Mouse (Mus musculus) limb, embryonic 10.5 days (tissue): ENCODE data around the gene Dock8. TPM values are rescaled to one million over a fixed set of nuclear protein-coding genes. Genes with fewer than 3 reads are reported as not detected.

Experiments used
- DNase-seq: peaks from one replicate; pipeline ENCODE4 v3.0.0-alpha.2; 2017; ENCODE audit warnings: low spot score
- H3K27ac ChIP-seq: fragments of 300-500 bp; sonication (generic); 2 replicates; pipeline ENCODE4 v1.5.1; 2016; ENCODE audit warnings: mild to moderate bottlenecking
- H3K27me3 ChIP-seq: fragments of 300-500 bp; sonication (generic); 2 replicates; pipeline ENCODE4 v1.6.1; 2016; ENCODE audit warnings: low read depth, mild to moderate bottlenecking; ENCODE audit not compliant: poor library complexity, severe bottlenecking
- H3K36me3 ChIP-seq: fragments of 300-500 bp; sonication (generic); 2 replicates; pipeline ENCODE4 v1.6.1; 2016; ENCODE audit warnings: mild to moderate bottlenecking, moderate library complexity
- H3K4me1 ChIP-seq: fragments of 300-500 bp; sonication (generic); 2 replicates; pipeline ENCODE4 v1.6.1; 2016
- H3K4me3 ChIP-seq: fragments of 300-500 bp; sonication (generic); 2 replicates; pipeline ENCODE4 v1.5.1; 2016; ENCODE audit warnings: mild to moderate bottlenecking, moderate library complexity
- H3K9me3 ChIP-seq: fragments of 300-500 bp; sonication (generic); replicated peaks from 2 replicates; pipeline ENCODE4 v1.6.1; 2016; ENCODE audit warnings: mild to moderate bottlenecking
- WGBS: fragments of 180-500 bp; shearing (Covaris S2); methylation state at CpG from one replicate; pipeline ENCODE4 v1.1.7; 2016; 5-methylcytosine and 5-hydroxymethylcytosine counted together
- polyA plus RNA-seq: library from polyadenylated mRNA; unstranded; fragments of >200 nt; fragmentation: Nextera tagmentation; extraction: Ambion mirVana; gene quantifications from 2 replicates; pipeline ENCODE4 v1.2.1, GENCODE M21; 2016

Gene Dock8
- polyA plus RNA-seq, 1 experiment from 2014 or later, result 1.2 TPM

DNA sequence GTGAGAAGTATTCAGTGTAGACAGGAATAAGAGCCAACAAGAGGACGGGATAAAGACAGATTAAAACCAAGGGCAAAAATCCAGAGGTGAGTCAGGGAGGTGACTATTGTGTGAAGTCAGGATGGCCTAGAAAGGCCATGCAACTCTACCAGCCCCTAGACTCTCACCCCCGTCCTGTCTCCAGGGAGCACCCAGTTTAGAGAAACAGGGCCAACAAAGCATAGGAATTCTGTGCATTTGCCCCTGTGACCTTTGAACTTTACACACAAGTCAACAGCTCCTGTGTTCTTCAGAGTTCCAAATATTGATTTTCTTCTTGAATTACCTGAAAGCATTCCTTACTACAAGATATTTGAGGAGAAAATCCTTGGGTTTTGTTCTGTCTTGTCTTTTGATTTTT is 117.6 kb downstream of the Dock8 start:
- no peak overlapping the region for H3K27ac ChIP-seq
- H3K4me3 ChIP-seq, result no peak overlapping the region
- no peaks in the 10 kb centered on the region for H3K36me3 ChIP-seq
- no peak for DNase-seq
- whole genome bisulfite sequencing, result 76% methylated on average over 2 of the region's 2 CpGs
- H3K4me1 ChIP-seq, result no peaks in the 10 kb centered on the region
- no peaks in the 10 kb centered on the region for H3K9me3 ChIP-seq
- no peaks in the 10 kb centered on the region for H3K27me3 ChIP-seq

DNA sequence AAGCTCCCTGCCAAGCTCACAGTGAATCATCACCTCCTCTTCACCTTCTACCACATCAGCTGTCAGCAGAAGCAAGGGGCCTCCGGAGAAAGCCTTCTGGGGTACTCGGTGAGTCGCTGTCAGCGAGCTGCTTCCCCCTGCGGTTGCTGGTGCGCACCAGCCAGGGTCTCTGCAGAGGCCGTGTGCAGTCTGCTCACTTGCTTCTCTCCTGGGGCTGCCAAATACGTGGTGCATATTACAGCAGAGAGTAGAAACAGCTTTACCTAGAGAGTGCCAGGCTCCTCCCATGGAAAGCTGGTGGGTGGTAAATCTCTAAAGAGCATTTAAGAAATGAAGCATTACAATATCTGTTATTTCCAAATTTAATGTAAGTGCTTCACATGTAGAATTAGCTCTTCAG is 123.1 kb downstream of the Dock8 start:
- no peak overlapping the region for H3K27ac ChIP-seq
- WGBS, result 65% methylated on average over 8 of the region's 8 CpGs

DNA sequence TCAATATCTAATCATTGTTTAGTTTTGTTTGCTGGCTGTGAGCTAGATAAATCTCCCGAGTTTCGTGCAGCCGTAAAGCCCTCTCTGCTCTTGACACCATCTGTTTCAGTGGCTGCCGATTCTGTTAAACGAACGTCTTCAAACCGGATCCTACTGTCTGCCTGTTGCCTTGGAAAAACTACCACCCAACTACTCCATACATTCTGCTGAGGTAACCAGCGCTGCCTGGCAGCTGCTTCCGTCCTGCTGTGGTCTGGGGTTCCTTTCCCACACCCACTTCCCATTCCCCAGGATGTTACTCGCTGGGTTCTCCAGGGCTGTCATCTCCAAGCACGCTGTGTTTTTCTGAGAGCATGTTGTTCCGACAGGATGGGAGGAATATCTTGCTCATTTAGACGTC is 123.7 kb downstream of the Dock8 start:
- WGBS, result 69% methylated on average over 13 of the region's 13 CpGs

More for the DNA sequence above, 123.1 kb downstream of the Dock8 start:
- Histone ChIP-seq H3K36me3 (no peaks in the 10 kb centered on the region), H3K4me3 (no peak overlapping the region), H3K9me3 (no peaks in the 10 kb centered on the region), H3K4me1 (no peaks in the 10 kb centered on the region; the same call in 1 of the 2 replicates), H3K27me3 (no peaks in the 10 kb centered on the region)
- no peak for DNase-seq

DNA sequence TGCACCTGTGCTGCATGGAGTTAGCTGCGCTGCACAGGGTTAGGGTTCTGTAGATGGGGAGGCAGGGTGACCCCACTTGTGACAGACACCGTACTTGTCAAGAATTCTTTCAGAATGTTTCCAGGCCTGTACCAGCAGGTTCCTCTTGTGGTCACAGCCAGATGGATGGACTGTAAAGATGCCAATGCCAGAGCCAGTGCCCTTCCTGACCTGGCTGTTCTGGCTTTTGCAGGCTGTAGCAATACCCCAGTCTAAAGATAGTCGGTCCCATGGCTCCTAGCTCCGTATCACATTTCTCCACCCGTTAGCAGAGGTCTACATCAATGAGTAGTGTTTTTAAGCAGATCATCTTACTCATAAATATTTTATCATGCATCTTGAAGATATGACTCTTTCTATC is 124.1 kb downstream of the Dock8 start:
- WGBS, result 90% methylated on average over 5 of the region's 5 CpGs
- H3K4me3 ChIP-seq, result no peak overlapping the region
- no peaks in the 10 kb centered on the region for H3K36me3 ChIP-seq

More for the DNA sequence above, 123.7 kb downstream of the Dock8 start:
- no peak overlapping the region for H3K4me3 ChIP-seq
- no peaks in the 10 kb centered on the region for H3K36me3 ChIP-seq
- no peak for DNase-seq
- no peak overlapping the region for H3K27ac ChIP-seq
- H3K27me3 ChIP-seq, result no peaks in the 10 kb centered on the region
- H3K4me1 ChIP-seq, result no peaks in the 10 kb centered on the region; the same call in 1 of the 2 replicates
- no peaks in the 10 kb centered on the region for H3K9me3 ChIP-seq

DNA sequence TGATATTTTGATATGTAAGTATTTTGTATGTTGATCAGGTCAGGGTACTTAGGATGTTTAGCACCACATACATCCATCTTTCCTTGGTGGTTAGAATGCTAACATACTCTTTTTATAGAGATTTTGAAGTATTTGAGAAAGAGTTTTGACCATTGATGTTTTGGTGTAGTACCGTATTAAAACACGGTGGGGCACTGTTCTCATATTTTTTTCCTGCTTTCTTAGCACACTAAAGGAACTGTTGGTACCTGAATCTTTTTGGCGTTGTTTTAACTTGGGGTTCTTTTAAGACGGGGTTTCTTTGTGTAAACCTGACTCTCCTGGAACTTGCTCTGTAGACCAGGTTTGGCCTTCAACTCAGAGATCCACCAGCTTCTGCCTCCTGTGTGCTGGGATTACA is 133.0 kb downstream of the Dock8 start:
- Histone ChIP-seq H3K9me3 (no peaks in the 10 kb centered on the region), H3K36me3 (no peaks in the 10 kb centered on the region), H3K27ac (no peak overlapping the region), H3K4me1 (no peaks in the 10 kb centered on the region), H3K4me3 (no peak overlapping the region), H3K27me3 (no peaks in the 10 kb centered on the region)
- 24% methylated on average over 4 of the region's 4 CpGs for WGBS
- no peak for DNase-seq

More for the DNA sequence above, 124.1 kb downstream of the Dock8 start:
- no peak for DNase-seq
- no peak overlapping the region for H3K27ac ChIP-seq
- H3K4me1 ChIP-seq, result no peaks in the 10 kb centered on the region; the same call in 1 of the 2 replicates
- H3K9me3 ChIP-seq, result no peaks in the 10 kb centered on the region
- no peaks in the 10 kb centered on the region for H3K27me3 ChIP-seq

DNA sequence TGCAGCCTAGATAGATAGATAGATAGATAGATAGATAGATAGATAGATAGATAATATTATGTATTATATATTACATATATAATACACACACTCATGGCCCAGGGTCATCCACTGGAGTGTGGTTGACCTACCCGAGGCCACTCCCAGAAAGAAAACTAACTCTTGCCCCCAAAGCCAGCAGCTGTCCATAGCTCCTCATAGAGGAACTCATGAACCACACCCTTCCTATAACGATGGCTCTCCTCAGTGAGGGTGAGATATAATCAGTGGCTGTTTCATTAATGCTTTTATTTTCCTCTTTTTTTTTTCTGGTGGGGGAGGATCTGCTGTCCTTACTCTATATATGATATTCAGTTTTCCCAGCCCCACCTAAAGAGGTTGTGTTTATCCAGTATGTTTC is 134.6 kb downstream of the Dock8 start:
- DNase-seq, result no peak
- Histone ChIP-seq H3K36me3 (no peaks in the 10 kb centered on the region), H3K27ac (no peak overlapping the region), H3K4me3 (no peak overlapping the region), H3K9me3 (no peaks in the 10 kb centered on the region), H3K27me3 (no peaks in the 10 kb centered on the region), H3K4me1 (no peaks in the 10 kb centered on the region)
- WGBS, result 77% methylated on average over 2 of the region's 2 CpGs

DNA sequence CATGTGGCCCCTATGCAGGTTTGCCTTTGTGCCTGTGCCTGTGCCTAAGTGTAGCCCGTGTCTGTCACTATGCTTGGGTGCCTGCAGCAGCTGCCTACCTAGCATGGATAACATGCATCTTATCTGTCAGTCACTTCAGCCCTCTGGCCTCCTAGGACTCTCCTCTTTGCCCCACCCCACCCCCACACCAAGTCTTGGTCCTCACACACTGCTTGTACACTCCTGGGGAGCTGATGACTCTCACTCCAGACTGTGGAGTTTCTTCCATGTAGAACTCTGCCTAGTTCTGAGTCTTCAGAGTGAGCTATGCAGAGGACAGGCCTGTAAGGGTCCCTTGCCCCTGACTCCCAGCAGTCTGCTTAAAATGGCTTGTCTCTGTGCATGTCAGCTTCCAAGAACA is 136.8 kb downstream of the Dock8 start:
- Histone ChIP-seq H3K36me3 (no peaks in the 10 kb centered on the region), H3K27ac (no peak overlapping the region), H3K4me1 (no peaks in the 10 kb centered on the region), H3K9me3 (no peaks in the 10 kb centered on the region), H3K27me3 (no peaks in the 10 kb centered on the region), H3K4me3 (no peak overlapping the region)
- WGBS, result 83% methylated on average over 1 of the region's 1 CpGs
- DNase-seq, result no peak

DNA sequence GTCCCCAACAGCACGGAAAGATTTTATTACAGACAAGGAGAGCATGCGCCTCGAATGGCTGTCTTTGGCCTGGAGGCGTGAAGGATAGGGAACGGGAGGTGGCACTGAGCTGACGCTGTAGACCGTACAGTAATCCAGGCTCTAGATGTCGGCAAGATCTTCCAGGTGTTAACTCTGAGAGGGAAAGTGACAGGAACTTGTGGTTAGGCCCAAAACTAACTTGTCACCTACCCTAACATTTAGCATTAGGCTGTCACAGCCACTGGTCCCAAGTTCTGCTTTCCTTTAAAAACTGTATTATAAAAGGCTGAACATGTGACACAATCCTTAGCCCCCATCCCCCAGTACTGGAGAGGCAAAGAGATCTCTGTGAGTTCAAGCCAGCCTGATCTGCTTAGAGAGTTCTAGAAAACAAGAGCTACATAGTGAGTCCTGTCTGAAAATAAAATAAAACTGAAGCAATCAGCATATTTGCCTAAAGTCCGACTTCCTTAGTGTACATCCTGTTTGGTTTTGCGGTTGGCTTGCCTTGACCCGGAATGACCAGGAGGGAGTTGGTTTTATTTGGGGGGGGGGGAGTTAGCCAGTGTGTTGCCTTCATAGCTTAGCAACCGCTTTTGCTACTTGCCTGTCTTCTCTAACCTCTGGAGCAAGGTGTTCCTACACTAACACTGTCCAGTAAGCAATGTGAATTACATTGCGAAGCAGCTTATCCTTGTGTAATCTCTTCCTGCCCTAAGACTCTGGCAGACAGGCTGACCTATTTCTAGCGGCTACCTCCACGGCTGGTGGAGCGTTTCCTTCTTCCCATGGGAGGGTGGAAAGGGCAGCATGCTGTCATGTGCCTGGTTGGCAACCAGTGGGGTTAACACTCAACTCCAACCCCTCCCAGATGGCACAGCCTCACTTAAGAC is 138.8 kb downstream of the Dock8 start:
- WGBS, result 87% methylated on average over 16 of the region's 16 CpGs
- Histone ChIP-seq H3K27me3 (no peaks in the 10 kb centered on the region), H3K27ac (no peak overlapping the region), H3K36me3 (no peaks in the 10 kb centered on the region), H3K4me3 (no peak overlapping the region), H3K4me1 (no peaks in the 10 kb centered on the region), H3K9me3 (no peaks in the 10 kb centered on the region)
- no peak for DNase-seq

DNA sequence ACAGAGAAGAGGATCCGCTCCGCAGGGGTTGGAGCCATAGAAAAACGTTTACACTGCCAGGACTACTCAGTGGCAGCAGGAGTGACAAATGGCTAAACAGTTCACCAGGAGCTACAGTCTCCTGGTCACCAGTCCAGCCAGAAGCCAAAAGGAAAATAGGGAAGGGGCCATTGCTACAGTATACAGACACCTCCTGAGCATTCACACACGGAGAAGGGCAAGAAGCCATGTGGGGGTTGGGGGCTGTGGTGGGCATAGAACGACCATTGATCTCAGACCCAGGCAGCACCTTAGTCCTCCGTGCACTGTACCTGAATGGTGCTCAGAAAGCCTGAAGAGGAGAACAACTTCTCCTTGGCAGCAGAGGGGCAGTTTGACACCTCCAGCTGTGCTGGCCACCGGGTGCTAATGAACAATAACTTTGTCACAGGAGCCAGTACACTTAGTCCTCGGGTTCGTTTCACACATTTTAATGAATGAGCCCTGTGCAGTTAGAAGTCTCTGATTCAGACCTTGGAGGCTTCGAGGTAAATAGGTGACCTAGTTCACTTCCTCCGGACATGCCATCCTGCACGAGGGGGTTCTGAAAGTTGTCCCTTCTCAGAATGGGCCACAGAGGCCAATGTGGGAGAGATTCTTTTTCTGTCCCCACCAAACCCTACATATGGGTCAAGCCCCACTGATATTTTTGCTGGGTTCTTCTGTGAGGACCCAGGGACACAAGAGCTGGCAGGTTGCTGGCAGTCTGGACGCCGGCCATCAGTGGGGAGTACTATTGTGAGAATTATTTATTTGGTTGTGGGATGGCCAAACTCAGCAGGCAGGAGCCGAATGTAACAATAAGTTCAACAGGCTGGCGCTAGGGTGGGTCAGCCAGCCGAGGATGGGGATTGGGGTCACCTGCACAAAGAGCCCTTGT is 145.0 kb downstream of the Dock8 start:
- DNase-seq, result no peak
- Histone ChIP-seq H3K4me3 (no peak overlapping the region), H3K27ac (peak overlapping the region; percentile 78), H3K36me3 (no peaks in the 10 kb centered on the region), H3K9me3 (no peaks in the 10 kb centered on the region), H3K27me3 (no peaks in the 10 kb centered on the region), H3K4me1 (peaks cover 22% of the 10 kb centered on the region)
- WGBS, result 47% methylated on average over 17 of the region's 17 CpGs

DNA sequence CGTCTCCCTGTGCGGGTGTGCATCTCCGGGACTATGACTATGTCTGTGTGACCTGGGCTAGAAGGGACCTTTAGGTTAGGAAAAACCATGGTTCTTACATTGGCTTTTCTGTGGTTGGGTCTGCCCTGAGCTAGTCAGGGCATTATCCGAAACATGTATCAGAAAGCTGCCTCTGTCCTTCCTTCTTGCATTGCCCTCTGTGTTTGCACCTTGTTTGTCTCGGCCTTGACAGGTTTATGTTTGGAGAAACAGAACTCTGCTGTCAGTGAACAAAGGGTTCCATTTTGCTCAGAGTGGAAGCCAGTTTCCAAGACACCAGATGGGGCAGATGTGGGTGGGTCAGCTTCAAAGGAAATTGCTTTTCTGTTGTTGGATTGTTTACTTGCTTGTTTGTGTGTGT is 145.8 kb downstream of the Dock8 start:
- Histone ChIP-seq H3K27ac (peak overlapping the region; percentile 78), H3K36me3 (no peaks in the 10 kb centered on the region)
- 53% methylated on average over 5 of the region's 5 CpGs for WGBS

DNA sequence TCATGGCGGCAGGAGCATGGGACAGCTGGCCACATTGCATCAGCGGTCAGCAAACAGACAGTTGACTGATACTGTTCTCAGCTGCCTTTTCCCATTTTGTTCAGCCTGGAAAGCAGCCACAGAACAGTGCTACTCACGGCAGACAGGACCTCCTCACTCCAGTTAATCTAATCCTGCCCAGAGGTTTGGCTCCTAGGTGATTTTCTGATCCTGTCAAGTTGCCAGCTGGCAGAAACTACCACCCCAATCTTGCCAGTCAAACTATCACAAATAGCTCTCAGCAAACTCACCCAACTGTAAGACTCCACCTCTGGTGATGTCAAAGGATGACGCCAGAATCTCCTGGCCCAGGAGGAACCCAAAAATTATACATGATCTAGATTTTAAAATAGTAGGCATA is 146.8 kb downstream of the Dock8 start:
- DNase-seq, result no peak
- Histone ChIP-seq H3K4me3 (no peak overlapping the region), H3K36me3 (no peaks in the 10 kb centered on the region), H3K4me1 (peaks cover 30% of the 10 kb centered on the region), H3K9me3 (no peaks in the 10 kb centered on the region), H3K27me3 (no peaks in the 10 kb centered on the region), H3K27ac (peak overlapping the region; percentile 78; the same call in 1 of the 2 replicates)
- 83% methylated on average over 4 of the region's 4 CpGs for WGBS

More for the DNA sequence above, 145.8 kb downstream of the Dock8 start:
- no peak overlapping the region for H3K4me3 ChIP-seq
- no peaks in the 10 kb centered on the region for H3K27me3 ChIP-seq
- DNase-seq, result peak; percentile 42
- no peaks in the 10 kb centered on the region for H3K9me3 ChIP-seq
- peaks cover 27% of the 10 kb centered on the region for H3K4me1 ChIP-seq

DNA sequence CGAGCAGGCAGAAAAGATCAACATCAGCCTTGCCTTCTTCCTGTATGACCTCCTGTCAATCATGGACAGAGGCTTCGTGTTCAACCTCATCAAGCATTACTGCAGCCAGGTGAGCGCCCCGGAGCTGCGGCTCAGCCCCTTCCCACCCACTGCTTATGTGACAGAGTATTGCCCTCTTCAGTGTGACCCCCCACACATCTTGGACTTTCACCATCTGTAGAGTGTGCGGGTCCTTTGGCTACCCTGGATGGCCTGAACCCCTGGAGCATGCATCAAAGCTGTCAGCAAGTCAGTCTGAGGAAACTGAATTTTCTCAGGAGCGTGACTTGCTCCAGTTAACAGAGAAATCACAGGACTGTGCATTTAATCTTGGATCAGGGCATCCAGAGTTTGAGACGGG is 150.5 kb downstream of the Dock8 start:
- Histone ChIP-seq H3K36me3 (no peaks in the 10 kb centered on the region), H3K4me1 (peaks cover 21% of the 10 kb centered on the region), H3K4me3 (no peak overlapping the region), H3K27me3 (no peaks in the 10 kb centered on the region), H3K27ac (no peak overlapping the region), H3K9me3 (no peaks in the 10 kb centered on the region)
- 66% methylated on average over 8 of the region's 8 CpGs for WGBS
- no peak for DNase-seq
